ENCODE assay signal across 15 mouse cellular contexts in the genomic region with DNA sequence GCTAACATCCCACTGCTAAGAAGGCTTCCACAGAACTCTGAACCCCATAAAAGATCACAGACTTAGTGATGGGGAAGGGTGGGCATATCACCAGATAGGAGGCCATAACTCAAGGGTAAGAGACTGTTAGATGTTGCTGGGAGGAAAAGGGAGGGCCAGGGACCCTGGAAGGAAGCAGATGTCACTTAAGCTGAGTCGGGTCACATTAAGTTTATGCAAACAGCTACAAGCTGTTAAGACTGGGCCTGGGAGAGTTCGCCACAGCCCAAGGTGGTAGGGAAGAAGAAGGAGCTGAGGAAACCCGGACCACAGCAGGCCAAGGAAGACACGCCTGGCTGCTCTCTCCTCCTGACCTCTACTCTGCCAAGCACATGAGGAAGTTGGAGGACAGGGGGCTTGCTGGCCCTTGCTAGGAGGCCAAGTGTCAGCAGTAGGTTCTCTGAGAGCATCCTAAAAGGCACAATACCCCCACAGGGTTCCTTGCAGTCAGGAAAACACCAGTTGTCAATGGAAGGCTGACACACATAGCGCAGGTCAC. TPM values are rescaled to one million over a fixed set of nuclear protein-coding genes. Genes with fewer than 3 reads are reported as not detected.
DNase-seq lines count a peak whose midpoint lies in the region; ATAC-seq and TF ChIP-seq lines count a peak whose summit lies in the region.
"Had no signal": no experiment of that assay in that cellular context is flagged by ENCODE, and none has a peak within 500 bp of the region (broad histone marks: within the 10 kb centered on the region; RNA-seq: fewer than 3 reads in every experiment).

No protein-coding gene starts in this region.

- ATAC-seq in intestine, embryonic 15.5 days: no peak
- ATAC-seq in kidney, postnatal 0 days (replicated peaks; ENCODE audit: low FRiP score, low read depth): no peak
- ATAC-seq: CD4-positive, CD25-positive, alpha-beta regulatory T cell, adult 4 months; inflammation-experienced regulatory T-cells, adult 6 months had no signal

- no peaks in the 10 kb centered on the region for H3K27me3 ChIP-seq in embryonic facial prominence, embryonic 10.5 days (replicated peaks; ENCODE audit: low read depth, poor library complexity, severe bottlenecking)
- H3K27me3 ChIP-seq in intestine, embryonic 15.5 days (replicated peaks): no peaks in the 10 kb centered on the region
- no peaks in the 10 kb centered on the region for H3K27me3 ChIP-seq in kidney, postnatal 0 days (ENCODE audit: insufficient read depth, low read length)
- H3K27me3 ChIP-seq: forebrain, embryonic 12.5 days; lung, embryonic 15.5 days; stomach, embryonic 15.5 days had no signal

- H3K36me3 ChIP-seq in embryonic facial prominence, embryonic 10.5 days (replicated peaks): peaks cover 22% of the 10 kb centered on the region
- H3K36me3 ChIP-seq in intestine, embryonic 15.5 days: peaks cover 19% of the 10 kb centered on the region
- peaks cover 13% of the 10 kb centered on the region; the same call in 1 of the 2 replicates for H3K36me3 ChIP-seq in kidney, postnatal 0 days (ENCODE audit: insufficient read depth, low read length)

- H3K4me3 ChIP-seq in embryonic facial prominence, embryonic 10.5 days: no peak overlapping the region
- no peak overlapping the region for H3K4me3 ChIP-seq in intestine, embryonic 15.5 days (replicated peaks)
- no peak overlapping the region for H3K4me3 ChIP-seq in kidney, postnatal 0 days (replicated peaks; ENCODE audit: low read depth, low read length)
- H3K4me3 ChIP-seq: forebrain, embryonic 12.5 days; layer of hippocampus, adult 2 months; lung, embryonic 15.5 days; stomach, embryonic 15.5 days had no signal

- 71% methylated on average over 5 of the region's 5 CpGs for WGBS in embryonic facial prominence, embryonic 10.5 days
- WGBS in intestine, embryonic 15.5 days: 37% methylated on average over 5 of the region's 5 CpGs
- 22% methylated on average over 5 of the region's 5 CpGs for whole genome bisulfite sequencing in kidney, postnatal 0 days

- peaks cover 40% of the 10 kb centered on the region for H3K4me1 ChIP-seq in embryonic facial prominence, embryonic 10.5 days
- peaks cover 53% of the 10 kb centered on the region for H3K4me1 ChIP-seq in intestine, embryonic 15.5 days (replicated peaks)
- peaks cover 45% of the 10 kb centered on the region for H3K4me1 ChIP-seq in kidney, postnatal 0 days (replicated peaks; ENCODE audit: insufficient read depth, low read length)

- no peak for TF ChIP-seq CTCF in kidney, postnatal 0 days (IDR thresholded peaks at IDR 0.05; ENCODE audit: low read depth)

- no peak overlapping the region for H3K4me2 ChIP-seq in intestine, embryonic 15.5 days (replicated peaks)
- no peak overlapping the region for H3K4me2 ChIP-seq in kidney, postnatal 0 days (ENCODE audit: low read length)
- H3K4me2 ChIP-seq: forebrain, embryonic 12.5 days; liver, embryonic 11.5 days; lung, embryonic 15.5 days; stomach, embryonic 15.5 days had no signal

- peak overlapping the region; percentile 30; the same call in 1 of the 2 replicates for H3K27ac ChIP-seq in embryonic facial prominence, embryonic 10.5 days (replicated peaks)
- peak overlapping the region; percentile 27; the same call in 1 of the 2 replicates for H3K27ac ChIP-seq in intestine, embryonic 15.5 days
- H3K27ac ChIP-seq in kidney, postnatal 0 days: peak overlapping the region; percentile 51
- H3K27ac ChIP-seq: forebrain, embryonic 12.5 days; layer of hippocampus, adult 2 months; lung, embryonic 15.5 days; stomach, embryonic 15.5 days had no signal

- peaks cover 9% of the 10 kb centered on the region; the same call in 1 of the 2 replicates for H3K9me3 ChIP-seq in embryonic facial prominence, embryonic 10.5 days
- H3K9me3 ChIP-seq in intestine, embryonic 15.5 days: no peaks in the 10 kb centered on the region
- no peaks in the 10 kb centered on the region for H3K9me3 ChIP-seq in kidney, postnatal 0 days (replicated peaks; ENCODE audit: low read length)
- H3K9me3 ChIP-seq: stomach, embryonic 15.5 days had no signal

- no peak overlapping the region for H3K9ac ChIP-seq in intestine, embryonic 15.5 days
- no peak overlapping the region for H3K9ac ChIP-seq in kidney, postnatal 0 days (ENCODE audit: low read depth, low read length)
- H3K9ac ChIP-seq: forebrain, embryonic 12.5 days; lung, embryonic 15.5 days; stomach, embryonic 15.5 days had no signal

- DNase-seq in kidney, adult 18-20 months: peak; percentile 43
- no peak for DNase-seq in kidney, adult 11 months
- no peak for DNase-seq in embryonic facial prominence, embryonic 10.5 days (ENCODE audit: low spot score)
- DNase-seq in kidney, postnatal 0 days (ENCODE audit: low spot score): peak; percentile 84
- no peak for DNase-seq in spleen, postnatal 36 days (ENCODE audit: low spot score in 2 of 2)
- no peak for DNase-seq in embryo, embryonic 11 days
- DNase-seq: cerebellum, adult 9-10 months had no signal

RNA-seq across cellular contexts. Expression of gene Per2, which starts 7.5 kb away (rescaled TPM):
- polyA plus RNA-seq in embryonic facial prominence, embryonic 10.5 days (2016; fragmentation: Nextera tagmentation; extraction: Ambion mirVana): 1.3 and 2.0 TPM in 2 replicates
- 7.8 and 7.9 TPM in 2 replicates for polyA plus RNA-seq in intestine, embryonic 15.5 days (2015; fragmentation: Nextera tagmentation; extraction: Ambion mirVana)
- 2.3 and 2.7 TPM in 2 replicates for polyA plus RNA-seq in kidney, postnatal 0 days (2015; fragmentation: Nextera tagmentation; extraction: Ambion mirVana)

RNA-seq across cellular contexts. Expression of gene Hes6, which starts 37.8 kb away (rescaled TPM):
- polyA plus RNA-seq in embryonic facial prominence, embryonic 10.5 days (2016; fragmentation: Nextera tagmentation; extraction: Ambion mirVana): 136 and 144 TPM in 2 replicates
- polyA plus RNA-seq in intestine, embryonic 15.5 days (2015; fragmentation: Nextera tagmentation; extraction: Ambion mirVana): 94.0 and 103 TPM in 2 replicates
- polyA plus RNA-seq in kidney, postnatal 0 days (2015; fragmentation: Nextera tagmentation; extraction: Ambion mirVana): 60.6 and 62.2 TPM in 2 replicates

RNA-seq across cellular contexts. Expression of gene Traf3ip1, which starts 42.8 kb away (rescaled TPM):
- polyA plus RNA-seq in embryonic facial prominence, embryonic 10.5 days (2016; fragmentation: Nextera tagmentation; extraction: Ambion mirVana): 12.4 and 14.1 TPM in 2 replicates
- 7.2 and 8.1 TPM in 2 replicates for polyA plus RNA-seq in intestine, embryonic 15.5 days (2015; fragmentation: Nextera tagmentation; extraction: Ambion mirVana)
- 6.3 and 6.5 TPM in 2 replicates for polyA plus RNA-seq in kidney, postnatal 0 days (2015; fragmentation: Nextera tagmentation; extraction: Ambion mirVana)

RNA-seq across cellular contexts. Expression of gene Ilkap, which starts 53.0 kb away (rescaled TPM):
- polyA plus RNA-seq in embryonic facial prominence, embryonic 10.5 days (2016; fragmentation: Nextera tagmentation; extraction: Ambion mirVana): 175 and 177 TPM in 2 replicates
- 119 and 128 TPM in 2 replicates for polyA plus RNA-seq in intestine, embryonic 15.5 days (2015; fragmentation: Nextera tagmentation; extraction: Ambion mirVana)
- polyA plus RNA-seq in kidney, postnatal 0 days (2015; fragmentation: Nextera tagmentation; extraction: Ambion mirVana): 91.0 and 99.8 TPM in 2 replicates

Comparison
In these comparisons a context has a peak if more than half of its experiments do, and no peak if none do; other contexts are left out.
1. DNase-seq: peak in kidney, adult 18-20 months (single experiment) and kidney, postnatal 0 days (single experiment); none in kidney, adult 11 months (single experiment), embryonic facial prominence, embryonic 10.5 days (single experiment), spleen, postnatal 36 days (0 of 2) and embryo, embryonic 11 days (single experiment).
2. Peak in every context shown above with its lines, with median percentiles within 50 percentile points of each other: H3K27ac ChIP-seq.